In the genomic region with DNA sequence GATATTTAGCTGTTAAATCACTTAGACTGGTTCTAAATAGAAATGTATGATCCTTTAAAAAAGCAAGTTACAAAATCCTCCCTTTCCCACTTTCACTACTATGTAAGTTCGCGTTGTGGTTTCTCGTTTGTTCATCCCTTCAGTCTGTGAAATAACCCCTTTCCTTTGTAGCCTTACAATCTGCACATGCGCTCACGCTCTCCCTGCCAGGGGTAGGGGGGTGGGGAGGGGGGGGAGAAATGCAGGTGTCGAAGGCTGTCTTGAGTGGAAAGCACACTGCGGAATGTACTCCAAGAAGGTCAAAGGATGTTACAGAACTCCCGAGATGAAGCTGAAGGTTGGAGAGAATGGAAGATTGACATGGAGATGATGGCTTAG, we compare ENCODE assay signal across 10 mouse cellular contexts. TPM values are rescaled to one million over a fixed set of nuclear protein-coding genes. Genes with fewer than 3 reads are reported as not detected.
A peak's percentile ranks its signal among the peaks of the same experiment; 100 is the strongest.
DNase-seq lines count a peak whose midpoint lies in the region; ATAC-seq lines count a peak whose summit lies in the region.
"Had no signal": no experiment of that assay in that cellular context is flagged by ENCODE, and none has a peak within 500 bp of the region (broad histone marks: within the 10 kb centered on the region; RNA-seq: fewer than 3 reads in every experiment).

No protein-coding gene starts in this region.

- peaks cover 10% of the 10 kb centered on the region; the same call in 1 of the 2 replicates for H3K27me3 ChIP-seq in forebrain, embryonic 10.5 days (ENCODE audit: poor library complexity, severe bottlenecking)
- H3K27me3 ChIP-seq in forebrain, embryonic 11.5 days (ENCODE audit: control insufficient read depth, insufficient read depth, low read length): no peaks in the 10 kb centered on the region
- H3K27me3 ChIP-seq in forebrain, embryonic 14.5 days (replicated peaks; ENCODE audit: control insufficient read depth, insufficient read depth, low read length): 0 out of 2 replicates have a peak, but pooled peaks cover 4% of the 10 kb centered on the region
- no peaks in the 10 kb centered on the region for H3K27me3 ChIP-seq in neural tube, embryonic 15.5 days (replicated peaks)

- no peak overlapping the region for H3K4me3 ChIP-seq in forebrain, embryonic 10.5 days
- H3K4me3 ChIP-seq in forebrain, embryonic 11.5 days (ENCODE audit: low read depth, low read length): no peak overlapping the region
- H3K4me3 ChIP-seq in forebrain, embryonic 14.5 days (ENCODE audit: low read depth, low read length): no peak overlapping the region
- no peak overlapping the region for H3K4me3 ChIP-seq in neural tube, embryonic 15.5 days (replicated peaks)

- peak overlapping the region; percentile 75 for H3K27ac ChIP-seq in forebrain, embryonic 10.5 days
- no peak overlapping the region; the same call in 1 of the 2 replicates for H3K27ac ChIP-seq in forebrain, embryonic 11.5 days (ENCODE audit: low read depth, low read length)
- H3K27ac ChIP-seq in forebrain, embryonic 14.5 days (ENCODE audit: low read depth, low read length): peak overlapping the region; percentile 82
- no peak overlapping the region; the same call in 1 of the 2 replicates for H3K27ac ChIP-seq in neural tube, embryonic 15.5 days (replicated peaks)

- 55% methylated on average over 8 of the region's 8 CpGs for WGBS in forebrain, embryonic 10.5 days
- 33% methylated on average over 8 of the region's 8 CpGs for WGBS in forebrain, embryonic 11.5 days
- WGBS in forebrain, embryonic 14.5 days: 12% methylated on average over 8 of the region's 8 CpGs
- 39% methylated on average over 8 of the region's 8 CpGs for WGBS in neural tube, embryonic 15.5 days

- H3K4me1 ChIP-seq in forebrain, embryonic 10.5 days: peaks cover 46% of the 10 kb centered on the region
- H3K4me1 ChIP-seq in forebrain, embryonic 11.5 days (replicated peaks; ENCODE audit: control insufficient read depth, insufficient read depth, low read length): peaks cover 3% of the 10 kb centered on the region; the same call in 1 of the 2 replicates
- peaks cover 19% of the 10 kb centered on the region for H3K4me1 ChIP-seq in forebrain, embryonic 14.5 days (ENCODE audit: control insufficient read depth, insufficient read depth, low read length)
- H3K4me1 ChIP-seq in neural tube, embryonic 15.5 days: peaks cover 19% of the 10 kb centered on the region

- no peak for DNase-seq in forebrain, embryonic 10.5 days (ENCODE audit: extremely low spot score, low spot score)
- no peak for DNase-seq in forebrain, embryonic 11.5 days (ENCODE audit: low spot score)
- peak; percentile 63 for DNase-seq in forebrain, embryonic 14.5 days (ENCODE audit: low spot score)
- peak; percentile 50 for DNase-seq in induced T-regulatory cell, adult 2 months (ENCODE audit: low read depth)
- DNase-seq in cerebellum, adult 18-20 months: no peak
- DNase-seq in ovary, adult 18-20 months (ENCODE audit: low spot score): no peak
- DNase-seq: cerebellum, adult 11-12 months had no signal

- H3K9ac ChIP-seq in forebrain, embryonic 11.5 days (ENCODE audit: low read length): no peak overlapping the region
- H3K9ac ChIP-seq in forebrain, embryonic 14.5 days (ENCODE audit: low read length): peak overlapping the region; percentile 6; the same call in 1 of the 2 replicates
- no peak overlapping the region for H3K9ac ChIP-seq in neural tube, embryonic 15.5 days (replicated peaks)

- ATAC-seq in forebrain, embryonic 11.5 days (replicated peaks; ENCODE audit: low FRiP score): no peak
- ATAC-seq in forebrain, embryonic 14.5 days: peak; percentile 65
- no peak for ATAC-seq in neural tube, embryonic 15.5 days (ENCODE audit: low FRiP score)
- ATAC-seq in monocyte, adult 5-6 weeks (replicated peaks; ENCODE audit: insufficient number of reproducible peaks, low FRiP score, low TSS enrichment, poor library complexity, severe bottlenecking): no peak
- ATAC-seq: intestine, postnatal 0 days had no signal

- H3K36me3 ChIP-seq in forebrain, embryonic 10.5 days (replicated peaks): no peaks in the 10 kb centered on the region
- no peaks in the 10 kb centered on the region for H3K36me3 ChIP-seq in forebrain, embryonic 11.5 days (ENCODE audit: control insufficient read depth, insufficient read depth, low read length)
- H3K36me3 ChIP-seq in forebrain, embryonic 14.5 days (ENCODE audit: control insufficient read depth, insufficient read depth, low read length): no peaks in the 10 kb centered on the region
- H3K36me3 ChIP-seq in neural tube, embryonic 15.5 days: no peaks in the 10 kb centered on the region

- no peak overlapping the region for H3K4me2 ChIP-seq in forebrain, embryonic 11.5 days (ENCODE audit: low read depth, low read length, severe bottlenecking)
- peak overlapping the region; percentile 48 for H3K4me2 ChIP-seq in forebrain, embryonic 14.5 days (ENCODE audit: low read length)
- H3K4me2 ChIP-seq in neural tube, embryonic 15.5 days: peak overlapping the region; percentile 11; the same call in 1 of the 2 replicates

- no peaks in the 10 kb centered on the region for H3K9me3 ChIP-seq in forebrain, embryonic 10.5 days
- H3K9me3 ChIP-seq in forebrain, embryonic 11.5 days (ENCODE audit: control insufficient read depth, low read length): no peaks in the 10 kb centered on the region
- H3K9me3 ChIP-seq in forebrain, embryonic 14.5 days (replicated peaks; ENCODE audit: control insufficient read depth, low read length): no peaks in the 10 kb centered on the region
- no peaks in the 10 kb centered on the region for H3K9me3 ChIP-seq in neural tube, embryonic 15.5 days (replicated peaks)

RNA-seq across cellular contexts. Expression of a gene that starts 2.5 kb away (rescaled TPM):
- polyA plus RNA-seq in forebrain, embryonic 10.5 days (2016; fragmentation: Nextera tagmentation; extraction: Ambion mirVana): 1.1 and 1.3 TPM in 2 replicates
- 1.1 and 1.5 TPM in 2 replicates for polyA plus RNA-seq in forebrain, embryonic 11.5 days (2014; fragmentation: Nextera tagmentation; extraction: Ambion mirVana)
- 1.2 and 1.5 TPM in 2 replicates for polyA plus RNA-seq in forebrain, embryonic 14.5 days (2014; fragmentation: Nextera tagmentation; extraction: Ambion mirVana)
- polyA plus RNA-seq in neural tube, embryonic 15.5 days (2015; fragmentation: Nextera tagmentation; extraction: Ambion mirVana): 1.3 and 2.2 TPM in 2 replicates
- 0.32 to 1.0 TPM (median 0.58 TPM) in 3 replicates for total RNA-seq in monocyte, adult 5-6 weeks (2017)
- polyA plus RNA-seq: intestine, postnatal 0 days had no signal

Comparison
In these comparisons a context has a peak if more than half of its experiments do, and no peak if none do; other contexts are left out.
1. DNase-seq: peak in forebrain, embryonic 14.5 days (single experiment) and induced T-regulatory cell, adult 2 months (single experiment); none in forebrain, embryonic 10.5 days (single experiment), forebrain, embryonic 11.5 days (single experiment), cerebellum, adult 18-20 months (0 of 2) and ovary, adult 18-20 months (single experiment).
2. H3K27ac ChIP-seq: peak in forebrain, embryonic 10.5 days (single experiment) and forebrain, embryonic 14.5 days (single experiment); none in forebrain, embryonic 11.5 days (single experiment) and neural tube, embryonic 15.5 days (single experiment).